Mouse (Mus musculus): ENCODE measurements around the gene Olfr559. TPM values are rescaled to one million over a fixed set of nuclear protein-coding genes. Genes with fewer than 3 reads are reported as not detected.

Olfr559 gene
- not detected in 2 replicates for polyA plus RNA-seq (2014; fragmentation: Nextera tagmentation; extraction: Ambion mirVana)

GRCm38 (mm10) chr7:102727391-102727790 lies at the start of gene Olfr559:
TSS of gene Olfr559 (minus strand) at chr7:102727491.
- Histone ChIP-seq H3K36me3 (ENCODE audit: control insufficient read depth, insufficient read depth, low read length) (no peaks in the 10 kb centered on the region), H3K9me3 (ENCODE audit: control insufficient read depth, low read length) (no peaks in the 10 kb centered on the region), H3K27ac (replicated peaks; ENCODE audit: low read depth, low read length) (no peak within 1 kb of the TSS), H3K27me3 (ENCODE audit: control insufficient read depth, insufficient read depth, low read length) (no peaks in the 10 kb centered on the region), H3K9ac (ENCODE audit: low read length) (no peak within 1 kb of the TSS), H3K4me2 (ENCODE audit: low read depth, severe bottlenecking) (no peak within 1 kb of the TSS), H3K4me3 (ENCODE audit: low read depth, low read length) (no peak within 1 kb of the TSS), H3K4me1 (ENCODE audit: control insufficient read depth, insufficient read depth, low read length) (no peaks in the 10 kb centered on the region)
- ATAC-seq (ENCODE audit: insufficient number of reproducible peaks, low FRiP score, low TSS enrichment, low read depth) (no peak), DNase-seq (ENCODE audit: low spot score) (no peak)

DNA sequence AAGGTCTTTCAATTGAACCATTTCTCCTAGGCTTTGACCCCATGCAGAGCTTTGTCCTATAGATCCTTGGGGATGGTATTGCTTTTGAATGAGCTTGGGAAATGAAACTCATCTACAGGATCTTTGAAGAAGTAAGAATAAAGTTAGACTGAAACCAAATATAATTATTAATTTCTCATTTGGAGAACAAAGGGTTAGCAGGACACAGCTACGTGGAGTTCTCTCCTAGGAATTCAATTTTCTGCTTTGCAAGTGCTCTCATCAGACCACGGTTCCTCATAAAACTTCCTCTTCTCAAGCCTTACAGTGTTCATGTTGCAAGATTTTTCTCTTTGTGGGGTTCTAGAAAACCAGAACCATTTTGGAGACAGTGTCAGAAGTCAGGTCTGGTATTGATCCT lies 43.6 kb upstream of the Olfr559 start, which contains the start of gene Olfr561:
Gene Olfr561 (plus strand): TSS at position 301 of the 400 bp plus-strand sequence.
- 80% methylated on average over 2 of the region's 2 CpGs for WGBS
- Histone ChIP-seq H3K27ac (replicated peaks; ENCODE audit: low read depth, low read length) (no peak within 1 kb of the TSS), H3K27me3 (ENCODE audit: control insufficient read depth, insufficient read depth, low read length) (no peaks in the 10 kb centered on the region), H3K9ac (ENCODE audit: low read length) (no peak within 1 kb of the TSS), H3K4me1 (ENCODE audit: control insufficient read depth, insufficient read depth, low read length) (no peaks in the 10 kb centered on the region), H3K36me3 (ENCODE audit: control insufficient read depth, insufficient read depth, low read length) (no peaks in the 10 kb centered on the region), H3K4me2 (ENCODE audit: low read depth, severe bottlenecking) (no peak within 1 kb of the TSS), H3K4me3 (ENCODE audit: low read depth, low read length) (no peak within 1 kb of the TSS), H3K9me3 (ENCODE audit: control insufficient read depth, low read length) (no peaks in the 10 kb centered on the region)
- DNase-seq (ENCODE audit: low spot score) (no peak), ATAC-seq (ENCODE audit: insufficient number of reproducible peaks, low FRiP score, low TSS enrichment, low read depth) (no peak)

GRCm38 (mm10) chr7:102759266-102759665 lies 32.0 kb upstream of the Olfr559 start, which contains the start of the genes Olfr560 and Olfr78:
TSS of gene Olfr560 (minus strand) at chr7:102759366.
TSS of gene Olfr78 (minus strand) at chr7:102759471.
- ATAC-seq (ENCODE audit: insufficient number of reproducible peaks, low FRiP score, low TSS enrichment, low read depth): no peak
- DNase-seq (ENCODE audit: low spot score): no peak
- H3K4me2 ChIP-seq (ENCODE audit: low read depth, severe bottlenecking): no peak within 1 kb of the TSS
- no peak within 1 kb of the TSS for H3K27ac ChIP-seq (replicated peaks; ENCODE audit: low read depth, low read length)
- no peaks in the 10 kb centered on the region for H3K36me3 ChIP-seq (ENCODE audit: control insufficient read depth, insufficient read depth, low read length)
- no peaks in the 10 kb centered on the region for H3K9me3 ChIP-seq (ENCODE audit: control insufficient read depth, low read length)
- H3K4me1 ChIP-seq (ENCODE audit: control insufficient read depth, insufficient read depth, low read length): no peaks in the 10 kb centered on the region
- H3K27me3 ChIP-seq (ENCODE audit: control insufficient read depth, insufficient read depth, low read length): no peaks in the 10 kb centered on the region
- H3K4me3 ChIP-seq (ENCODE audit: low read depth, low read length): no peak within 1 kb of the TSS
- 77% methylated on average over 4 of the region's 4 CpGs for WGBS
- no peak within 1 kb of the TSS for H3K9ac ChIP-seq (ENCODE audit: low read length)

- H3K9me3 ChIP-seq (ENCODE audit: control insufficient read depth, low read length): no peaks in the 10 kb centered on the region
- H3K4me3 ChIP-seq (ENCODE audit: low read depth, low read length): no peak overlapping the region
- H3K9ac ChIP-seq (ENCODE audit: low read length): no peak overlapping the region
- no peak overlapping the region for H3K27ac ChIP-seq (replicated peaks; ENCODE audit: low read depth, low read length)
- DNase-seq (ENCODE audit: low spot score) (no peak), ATAC-seq (ENCODE audit: insufficient number of reproducible peaks, low FRiP score, low TSS enrichment, low read depth) (no peak)
- 11% methylated on average over 1 of the region's 1 CpGs for WGBS
- no peaks in the 10 kb centered on the region for H3K36me3 ChIP-seq (ENCODE audit: control insufficient read depth, insufficient read depth, low read length)
- H3K4me2 ChIP-seq (ENCODE audit: low read depth, severe bottlenecking): no peak overlapping the region
- H3K4me1 ChIP-seq (ENCODE audit: control insufficient read depth, insufficient read depth, low read length): no peaks in the 10 kb centered on the region
- no peaks in the 10 kb centered on the region for H3K27me3 ChIP-seq (ENCODE audit: control insufficient read depth, insufficient read depth, low read length)
Observed at GRCm38 (mm10) chr7:102752086-102752485, 24.8 kb upstream of the Olfr559 start.

DNA sequence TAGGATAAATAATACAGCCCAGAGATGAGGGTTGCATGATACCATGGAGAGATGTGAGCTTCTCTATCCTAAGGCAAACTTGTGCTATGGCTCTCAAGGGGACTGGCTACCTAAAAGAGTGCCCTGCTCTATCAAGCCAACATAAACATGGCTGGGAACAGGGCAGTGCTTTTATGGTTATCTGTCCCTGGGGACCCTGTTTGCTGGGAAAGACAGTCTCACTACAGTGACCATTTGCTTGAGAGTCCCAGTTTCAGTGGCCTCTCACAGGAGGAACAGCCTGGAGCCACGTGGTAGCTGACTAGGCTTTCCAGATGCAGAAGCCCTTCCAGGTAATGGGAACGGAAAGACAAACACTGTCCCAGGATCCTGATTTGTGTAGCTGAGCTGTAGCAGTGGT lies 10.4 kb upstream of the Olfr559 start:
- Histone ChIP-seq H3K27me3 (ENCODE audit: control insufficient read depth, insufficient read depth, low read length) (no peaks in the 10 kb centered on the region), H3K9me3 (ENCODE audit: control insufficient read depth, low read length) (no peaks in the 10 kb centered on the region), H3K4me1 (ENCODE audit: control insufficient read depth, insufficient read depth, low read length) (no peaks in the 10 kb centered on the region), H3K27ac (replicated peaks; ENCODE audit: low read depth, low read length) (no peak overlapping the region), H3K4me2 (ENCODE audit: low read depth, severe bottlenecking) (no peak overlapping the region), H3K4me3 (ENCODE audit: low read depth, low read length) (no peak overlapping the region), H3K9ac (ENCODE audit: low read length) (no peak overlapping the region), H3K36me3 (ENCODE audit: control insufficient read depth, insufficient read depth, low read length) (no peaks in the 10 kb centered on the region)
- 52% methylated on average over 2 of the region's 2 CpGs for WGBS
- DNase-seq (ENCODE audit: low spot score) (no peak), ATAC-seq (ENCODE audit: insufficient number of reproducible peaks, low FRiP score, low TSS enrichment, low read depth) (no peak)

GRCm38 (mm10) chr7:102733793-102734192 lies 6.5 kb upstream of the Olfr559 start:
- Histone ChIP-seq H3K9ac (ENCODE audit: low read length) (no peak overlapping the region), H3K36me3 (ENCODE audit: control insufficient read depth, insufficient read depth, low read length) (no peaks in the 10 kb centered on the region), H3K4me3 (ENCODE audit: low read depth, low read length) (no peak overlapping the region), H3K27me3 (ENCODE audit: control insufficient read depth, insufficient read depth, low read length) (no peaks in the 10 kb centered on the region), H3K27ac (replicated peaks; ENCODE audit: low read depth, low read length) (no peak overlapping the region), H3K9me3 (ENCODE audit: control insufficient read depth, low read length) (no peaks in the 10 kb centered on the region), H3K4me2 (ENCODE audit: low read depth, severe bottlenecking) (no peak overlapping the region), H3K4me1 (ENCODE audit: control insufficient read depth, insufficient read depth, low read length) (no peaks in the 10 kb centered on the region)
- DNase-seq (ENCODE audit: low spot score) (no peak), ATAC-seq (ENCODE audit: insufficient number of reproducible peaks, low FRiP score, low TSS enrichment, low read depth) (no peak)
- WGBS: 53% methylated on average over 1 of the region's 1 CpGs

- Histone ChIP-seq H3K27ac (replicated peaks; ENCODE audit: low read depth, low read length) (no peak within 1 kb of the TSS), H3K36me3 (ENCODE audit: control insufficient read depth, insufficient read depth, low read length) (no peaks in the 10 kb centered on the region), H3K9ac (ENCODE audit: low read length) (no peak within 1 kb of the TSS), H3K4me1 (ENCODE audit: control insufficient read depth, insufficient read depth, low read length) (no peaks in the 10 kb centered on the region), H3K9me3 (ENCODE audit: control insufficient read depth, low read length) (no peaks in the 10 kb centered on the region), H3K27me3 (ENCODE audit: control insufficient read depth, insufficient read depth, low read length) (no peaks in the 10 kb centered on the region), H3K4me3 (ENCODE audit: low read depth, low read length) (no peak within 1 kb of the TSS), H3K4me2 (ENCODE audit: low read depth, severe bottlenecking) (no peak within 1 kb of the TSS)
- DNase-seq (ENCODE audit: low spot score) (no peak), ATAC-seq (ENCODE audit: insufficient number of reproducible peaks, low FRiP score, low TSS enrichment, low read depth) (no peak)
- WGBS: 49% methylated on average over 1 of the region's 1 CpGs
Observed at GRCm38 (mm10) chr7:102718970-102719369, 8.3 kb downstream of the Olfr559 start, which contains the start of gene Olfr33. TSS of gene Olfr33 (minus strand) at chr7:102719070.

DNA sequence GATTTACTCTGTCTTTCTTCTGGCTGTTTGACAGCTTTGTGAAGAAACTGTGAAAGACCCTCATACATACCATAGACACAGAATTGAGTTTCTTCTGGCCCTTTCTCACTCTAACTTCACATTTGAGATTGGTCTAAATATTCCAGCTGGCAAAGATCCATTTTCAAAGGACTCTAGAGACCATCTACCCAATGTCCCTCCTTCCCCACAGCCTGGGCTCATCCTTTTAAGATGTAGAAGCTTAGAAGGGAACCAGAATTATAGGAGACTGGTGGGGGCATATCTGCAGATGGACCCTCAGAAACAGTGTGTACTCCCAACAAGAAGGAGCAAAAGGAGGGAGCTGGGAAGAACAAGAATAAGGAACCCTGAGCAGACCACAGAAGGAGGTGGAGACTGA lies 25.4 kb downstream of the Olfr559 start, which contains the start of gene Olfr558:
Gene Olfr558 (plus strand): TSS at position 301 of the 400 bp plus-strand sequence.
- Histone ChIP-seq H3K36me3 (ENCODE audit: control insufficient read depth, insufficient read depth, low read length) (no peaks in the 10 kb centered on the region), H3K4me2 (ENCODE audit: low read depth, severe bottlenecking) (no peak within 1 kb of the TSS), H3K4me3 (ENCODE audit: low read depth, low read length) (no peak within 1 kb of the TSS), H3K9me3 (ENCODE audit: control insufficient read depth, low read length) (no peaks in the 10 kb centered on the region), H3K4me1 (ENCODE audit: control insufficient read depth, insufficient read depth, low read length) (no peaks in the 10 kb centered on the region), H3K27me3 (ENCODE audit: control insufficient read depth, insufficient read depth, low read length) (no peaks in the 10 kb centered on the region), H3K9ac (ENCODE audit: low read length) (no peak within 1 kb of the TSS), H3K27ac (replicated peaks; ENCODE audit: low read depth, low read length) (no peak within 1 kb of the TSS)
- DNase-seq (ENCODE audit: low spot score): no peak
- ATAC-seq (ENCODE audit: insufficient number of reproducible peaks, low FRiP score, low TSS enrichment, low read depth): no peak

- Histone ChIP-seq H3K9ac (ENCODE audit: low read length) (no peak overlapping the region), H3K27me3 (ENCODE audit: control insufficient read depth, insufficient read depth, low read length) (no peaks in the 10 kb centered on the region), H3K36me3 (ENCODE audit: control insufficient read depth, insufficient read depth, low read length) (no peaks in the 10 kb centered on the region), H3K9me3 (ENCODE audit: control insufficient read depth, low read length) (no peaks in the 10 kb centered on the region), H3K4me2 (ENCODE audit: low read depth, severe bottlenecking) (no peak overlapping the region), H3K4me1 (ENCODE audit: control insufficient read depth, insufficient read depth, low read length) (no peaks in the 10 kb centered on the region), H3K27ac (replicated peaks; ENCODE audit: low read depth, low read length) (no peak overlapping the region), H3K4me3 (ENCODE audit: low read depth, low read length) (no peak overlapping the region)
- WGBS: 89% methylated on average over 7 of the region's 7 CpGs
- ATAC-seq (ENCODE audit: insufficient number of reproducible peaks, low FRiP score, low TSS enrichment, low read depth) (no peak), DNase-seq (ENCODE audit: low spot score) (no peak)
Observed at GRCm38 (mm10) chr7:102698461-102698860, 28.8 kb downstream of the Olfr559 start.
